Mouse (Mus musculus) bone marrow, adult 2 months (tissue): ENCODE results near the gene Stk39.

Experiments used
- CTCF ChIP-seq: fragments of 200-500 bp; IDR thresholded peaks from 2 replicates; pipeline ENCODE4 v1.5.1; 2011; ENCODE audit warnings: low read length, control low read depth; ENCODE audit not compliant: control insufficient read depth, insufficient read depth
- POLR2A ChIP-seq: fragments of 200-500 bp; IDR thresholded peaks from 2 replicates; pipeline ENCODE4 v1.6.1; 2011; ENCODE audit warnings: low read depth, mild to moderate bottlenecking, control low read depth, low read length, borderline replicate concordance; ENCODE audit not compliant: control insufficient read depth

GRCm38 (mm10) chr2:68254756-68255155, 217.3 kb downstream of the Stk39 start:
- TF ChIP-seq CTCF (no peak), POLR2A (no peak)
